Mouse (Mus musculus) urinary bladder, postnatal 10 days (tissue): ENCODE measurements around the gene Mex3d.
A peak's percentile ranks its signal among the peaks of the same experiment; 100 is the strongest.

ENCODE experiments used
- DNase-seq: peaks from one replicate; pipeline ENCODE4 v3.0.0; 2022; ENCODE audit warnings: low spot score

The Mex3d gene

DNA sequence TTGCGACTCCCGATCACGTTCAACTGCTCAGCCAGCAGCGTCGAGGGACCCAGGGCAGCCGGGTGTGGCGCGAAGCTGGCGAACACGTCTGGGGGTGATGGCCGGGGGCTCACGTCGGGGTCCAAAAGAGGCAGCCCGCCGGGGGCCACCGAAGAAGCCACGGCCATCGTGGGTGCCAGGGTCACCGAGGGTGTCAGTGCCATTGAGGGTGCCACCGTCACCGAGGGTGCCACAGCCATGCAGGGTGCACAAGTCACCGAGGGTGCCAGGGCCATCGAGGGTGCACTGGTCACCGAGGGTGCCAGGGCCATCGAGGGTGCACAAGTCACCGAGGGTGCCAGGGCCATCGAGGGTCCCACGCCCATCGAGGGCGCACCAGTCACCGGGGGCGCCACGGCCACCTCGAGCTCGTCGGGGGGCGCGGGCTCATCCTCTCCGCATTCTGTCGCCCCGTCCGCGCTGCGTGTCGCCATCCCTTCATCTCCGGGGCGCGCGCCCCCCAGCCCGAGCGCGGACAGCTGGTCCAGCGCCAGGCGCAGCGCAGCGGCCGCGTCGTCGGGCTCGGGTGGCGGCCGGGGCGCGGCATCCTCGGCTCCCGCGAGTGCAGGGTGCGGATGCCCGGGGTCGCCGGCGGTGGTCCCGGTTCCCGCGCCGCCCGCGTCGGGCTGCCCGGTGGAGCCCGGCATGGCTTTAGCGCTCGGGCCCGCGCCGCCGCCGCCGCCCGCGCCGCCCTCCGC is 556 bp downstream of the Mex3d start:
- DNase-seq = no peak

DNA sequence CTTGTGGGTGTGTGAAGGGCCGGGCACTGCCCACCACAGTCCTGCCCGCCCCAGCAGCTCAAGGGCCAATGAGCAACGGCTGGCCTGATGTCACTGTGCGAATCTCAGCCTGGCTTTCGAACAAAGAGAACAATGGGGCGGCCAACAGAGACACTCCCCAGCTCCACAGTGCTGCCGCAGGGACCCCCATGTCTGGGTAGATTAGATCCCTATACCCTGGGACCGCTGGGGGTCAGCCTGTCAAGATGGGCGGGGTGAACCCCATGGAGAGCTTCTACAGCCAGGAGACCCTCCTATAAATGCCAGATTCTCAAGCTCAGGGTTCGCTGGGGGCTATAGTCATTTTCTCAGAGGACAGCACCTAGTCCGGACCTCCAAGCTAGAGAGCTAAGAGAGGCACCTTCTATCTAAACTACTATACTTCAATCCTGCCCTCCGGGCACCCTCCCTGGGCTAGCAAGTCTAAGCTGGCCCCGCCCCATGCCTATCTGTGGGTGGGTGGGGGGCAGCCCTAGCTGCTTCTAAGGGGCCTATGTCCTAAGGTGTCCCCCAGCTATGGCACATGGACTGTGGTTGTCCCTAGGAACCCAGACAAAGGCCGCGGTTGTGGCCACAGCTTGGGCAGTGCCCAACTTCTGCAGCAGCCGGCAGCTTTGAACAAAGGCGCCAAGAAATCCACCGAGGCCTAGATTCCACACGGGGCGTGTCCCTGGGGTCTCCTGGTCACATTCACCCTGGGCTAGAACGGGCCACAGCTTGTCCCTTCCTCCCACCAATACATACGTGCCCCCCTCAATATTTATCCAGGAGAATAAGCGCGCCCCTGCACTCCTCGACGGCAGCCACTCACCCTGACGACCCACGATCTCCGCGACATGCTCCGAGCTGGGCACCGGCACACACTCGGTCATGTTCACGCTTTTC is 1.4 kb downstream of the Mex3d start:
- no peak for DNase-seq

DNA sequence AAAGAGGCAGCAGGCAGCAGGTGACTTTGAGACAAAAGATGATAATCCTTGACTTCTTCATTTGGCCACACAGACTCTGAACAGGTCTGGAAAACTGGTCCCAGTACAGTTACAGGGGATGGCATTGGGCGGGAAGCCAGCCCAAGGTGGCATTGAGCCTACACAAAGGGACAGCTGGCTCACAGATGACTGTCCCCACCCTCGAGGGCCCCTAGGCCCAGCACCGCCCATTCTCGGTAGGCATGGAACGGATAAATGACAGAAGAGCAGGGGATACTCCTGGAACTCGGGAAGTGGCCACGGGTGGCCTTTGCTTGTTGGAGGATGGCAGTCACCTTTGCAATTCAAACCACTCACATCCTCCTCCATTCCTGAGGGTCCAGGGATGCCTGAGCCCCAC is 2.1 kb downstream of the Mex3d start:
- no peak for DNase-seq

DNA sequence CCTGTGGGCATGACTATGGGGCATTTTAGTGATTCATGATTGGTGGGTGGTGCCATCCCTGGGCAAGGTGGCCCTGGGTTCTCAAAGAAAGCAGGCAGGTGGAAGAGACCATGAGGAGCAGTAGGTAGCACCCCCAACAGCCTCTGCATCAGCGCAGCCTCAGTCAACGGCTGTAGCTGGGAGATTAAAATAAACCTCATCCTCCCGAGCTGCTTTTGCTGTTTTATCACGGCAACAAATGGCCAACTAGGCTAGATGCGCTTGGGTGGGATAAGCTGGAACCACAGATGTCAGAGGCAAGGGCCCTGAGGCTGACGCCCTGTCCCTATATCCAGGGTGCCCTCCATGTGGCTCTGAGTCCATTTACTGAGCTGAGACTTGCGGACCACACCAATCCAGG is 2.8 kb downstream of the Mex3d start:
- DNase-seq = no peak

DNA sequence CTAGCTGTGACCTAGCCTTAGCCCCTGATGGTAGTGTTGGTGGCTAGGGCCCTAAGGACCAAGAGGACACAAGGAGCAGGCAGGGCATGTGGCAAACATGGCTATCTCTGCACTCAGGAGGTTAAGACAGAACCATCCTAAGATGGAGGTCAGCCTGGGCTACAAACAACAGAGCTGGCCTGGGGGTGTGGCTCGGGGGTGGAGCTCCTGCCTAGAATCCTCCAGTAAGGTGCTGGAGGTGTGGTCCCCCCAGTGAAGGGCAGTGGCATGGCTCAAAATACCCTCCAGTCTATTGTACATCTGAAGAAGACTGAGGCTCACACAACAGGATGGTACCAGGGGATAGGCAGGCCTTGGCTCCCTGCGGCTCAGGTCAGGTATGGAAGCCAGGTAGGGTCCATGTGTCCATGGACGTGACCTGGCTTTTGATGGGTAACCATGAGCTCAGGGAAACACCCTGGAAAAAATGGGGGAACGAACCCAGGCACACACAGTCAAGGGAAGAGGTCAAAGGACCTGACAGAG is 3.3 kb downstream of the Mex3d start:
- no peak for DNase-seq

DNA sequence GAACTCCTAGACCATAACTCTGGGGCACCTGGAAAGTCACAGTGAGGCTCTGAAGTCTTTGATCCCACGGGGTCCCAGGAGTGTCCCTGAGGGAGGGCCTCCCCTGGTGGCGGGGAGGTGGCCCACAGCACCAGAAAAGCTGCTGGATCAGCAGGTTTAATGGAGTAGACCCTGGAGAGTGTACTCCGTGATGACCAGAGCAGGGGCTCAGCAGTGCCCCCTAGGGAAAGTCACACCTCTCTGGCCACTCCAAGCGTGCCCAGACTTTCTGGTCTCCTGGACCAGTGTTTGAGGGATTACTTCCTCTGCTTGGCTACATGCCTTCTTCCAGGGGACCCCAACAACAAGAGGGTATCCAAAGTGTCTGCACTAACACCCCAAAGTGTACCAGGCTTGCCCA is 4.0 kb downstream of the Mex3d start:
- no peak for DNase-seq

DNA sequence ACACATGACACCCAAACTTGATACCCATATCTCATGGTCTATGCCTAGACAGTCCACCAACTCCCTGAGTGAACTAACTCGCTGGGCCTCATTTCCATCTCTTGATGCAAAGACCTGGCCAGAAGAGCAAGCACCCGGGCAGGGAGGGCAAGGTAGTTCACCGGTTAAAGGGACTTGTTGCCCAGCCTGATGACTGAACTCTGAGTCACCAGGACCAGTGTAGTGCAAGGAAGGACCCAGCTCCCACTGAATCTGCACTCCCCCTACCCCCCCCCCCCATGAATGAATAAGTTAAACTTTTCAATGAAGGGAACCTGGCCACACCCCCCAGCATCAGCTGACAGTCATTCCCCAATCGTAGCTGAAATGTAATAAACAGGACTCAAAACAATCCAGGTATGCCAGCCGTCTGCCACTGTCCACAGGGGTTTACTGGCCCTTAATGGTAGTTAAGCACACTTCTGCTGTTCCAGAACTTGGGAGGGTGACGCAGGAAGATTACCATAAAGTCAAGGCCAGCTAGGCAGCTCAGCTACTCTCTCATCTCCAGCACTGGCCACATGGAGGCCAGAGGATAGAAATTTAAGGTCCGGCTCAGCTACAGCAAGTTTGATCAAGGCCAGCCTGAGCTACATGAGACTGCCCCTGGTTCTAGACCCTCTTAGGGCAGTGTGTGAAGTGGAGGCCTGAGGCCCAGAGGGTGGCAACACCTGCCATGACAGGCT is 4.7 kb downstream of the Mex3d start:
- no peak for DNase-seq

DNA sequence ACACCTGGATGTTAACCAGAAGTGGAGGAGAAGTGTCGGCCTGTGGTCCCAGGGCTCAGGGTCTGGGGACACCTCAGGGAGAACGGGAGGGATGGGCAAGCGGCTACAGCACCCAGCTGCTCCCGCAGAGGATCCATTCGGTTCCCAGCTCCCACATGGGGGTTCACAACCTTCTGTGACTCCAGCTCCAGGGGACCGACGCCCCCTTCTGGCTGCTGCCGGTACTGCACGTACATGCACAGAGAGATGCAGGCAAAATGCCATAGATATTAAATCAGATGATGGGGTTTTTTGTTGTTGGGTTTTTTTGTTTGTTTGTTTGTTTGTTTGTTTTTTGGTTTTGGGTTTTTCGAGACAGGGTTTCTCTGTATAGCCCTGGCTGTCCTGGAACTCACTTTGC is 9.7 kb downstream of the Mex3d start:
- DNase-seq = no peak

DNA sequence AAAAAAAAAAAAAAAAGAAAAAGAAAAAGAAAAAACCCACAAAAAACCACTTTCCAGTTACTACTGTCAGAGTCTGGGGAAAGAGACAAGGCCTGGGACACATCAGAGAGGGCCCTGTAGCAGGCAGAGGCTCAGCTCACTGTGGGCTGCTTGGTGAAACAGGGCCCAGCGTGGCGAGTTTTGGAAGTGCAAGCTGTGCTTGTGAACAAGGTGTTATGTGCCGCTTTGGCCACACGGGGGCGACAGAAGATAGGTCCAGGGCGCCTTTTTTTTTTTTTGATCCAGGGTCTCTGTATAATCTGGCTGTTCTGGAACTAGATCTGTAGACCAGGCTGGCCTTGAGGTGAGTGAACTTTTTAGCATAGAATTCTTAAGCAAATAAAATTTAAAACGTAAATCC is 11.3 kb downstream of the Mex3d start:
- peak; percentile 85 for DNase-seq

DNA sequence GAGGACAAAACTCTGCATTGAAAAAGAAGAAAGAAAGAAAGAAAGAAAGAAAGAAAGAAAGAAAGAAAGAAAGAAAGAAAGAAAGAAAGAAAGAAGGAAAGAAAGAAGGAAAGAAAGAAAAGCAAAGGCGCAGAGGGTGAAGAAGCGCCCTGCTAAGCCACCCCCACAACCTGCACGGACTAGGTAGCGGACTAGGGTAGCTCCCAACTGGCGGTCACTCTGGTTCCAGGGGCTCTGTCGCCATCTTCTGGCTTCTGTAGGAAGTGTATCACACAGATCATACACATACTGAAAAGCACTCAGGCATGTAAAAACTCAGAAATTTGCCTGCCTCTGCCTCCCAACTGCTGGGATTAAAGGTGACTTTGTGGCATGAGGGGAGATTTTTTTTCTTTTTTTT is 13.4 kb downstream of the Mex3d start:
- no peak for DNase-seq

DNA sequence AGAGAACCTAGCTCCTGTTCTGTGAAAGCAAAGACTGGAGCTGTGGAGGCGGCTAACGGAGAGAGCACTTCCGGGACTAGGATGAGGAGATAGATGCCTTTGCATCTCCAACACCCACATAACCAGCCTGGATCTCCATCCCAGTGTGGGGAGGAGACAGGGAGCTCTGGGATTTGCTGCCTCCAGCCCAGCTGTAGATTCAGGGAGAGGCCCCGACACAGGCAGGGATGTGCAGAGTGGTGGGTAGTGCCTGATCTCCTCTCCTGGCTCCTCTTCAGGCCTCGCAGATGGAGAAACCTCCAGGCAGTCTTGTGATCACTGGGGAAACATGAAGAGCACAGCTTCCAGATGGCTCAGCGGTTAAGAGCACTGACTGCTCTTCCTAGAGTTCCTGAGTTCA is 14.8 kb downstream of the Mex3d start:
- DNase-seq = no peak

DNA sequence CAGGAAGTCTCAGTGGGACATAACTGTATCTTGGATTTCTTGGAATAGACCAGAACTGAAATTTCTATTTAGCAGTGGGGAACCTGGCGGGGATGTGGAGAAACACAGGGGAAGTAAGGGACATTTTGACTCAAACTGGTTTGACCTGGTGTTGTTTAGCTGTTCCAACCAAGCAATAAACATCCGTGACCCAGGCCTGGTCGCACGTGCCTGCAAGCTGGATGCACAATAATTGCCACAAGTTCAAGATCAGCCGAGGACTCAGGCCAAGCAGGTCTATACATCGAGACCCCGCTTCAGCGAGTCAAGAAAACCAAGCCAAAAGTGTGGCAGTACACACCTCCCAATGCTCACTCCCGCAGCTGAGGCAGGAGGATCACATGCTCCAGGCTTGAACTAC is 15.5 kb downstream of the Mex3d start:
- no peak for DNase-seq

DNA sequence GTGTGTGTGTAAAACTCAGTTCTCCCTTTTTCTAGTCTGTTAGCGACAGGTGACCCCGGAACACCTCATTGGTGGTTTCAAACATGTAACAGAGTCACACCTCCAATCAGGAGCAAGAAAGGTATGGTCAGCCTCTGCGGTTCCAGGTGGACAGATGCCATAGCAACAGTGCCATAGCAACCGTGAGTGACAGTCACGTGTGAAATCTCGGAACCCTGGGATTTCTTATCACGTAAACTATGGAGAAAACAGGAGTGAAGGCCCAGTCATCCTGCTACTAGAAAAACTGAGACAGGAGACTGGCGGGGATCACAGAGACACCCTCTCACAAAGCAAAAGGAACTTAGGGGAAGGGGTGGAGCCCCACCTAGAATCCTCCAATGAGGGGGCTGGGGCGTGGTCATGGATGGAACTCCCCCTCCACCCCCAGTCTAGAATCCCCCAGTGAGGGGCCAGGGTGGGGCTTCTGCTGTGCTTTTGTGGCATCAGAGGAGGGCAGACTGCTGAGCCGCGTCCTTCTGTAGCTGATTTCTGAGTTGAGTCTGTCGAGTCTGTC is 16.0 kb downstream of the Mex3d start:
- DNase-seq = no peak

DNA sequence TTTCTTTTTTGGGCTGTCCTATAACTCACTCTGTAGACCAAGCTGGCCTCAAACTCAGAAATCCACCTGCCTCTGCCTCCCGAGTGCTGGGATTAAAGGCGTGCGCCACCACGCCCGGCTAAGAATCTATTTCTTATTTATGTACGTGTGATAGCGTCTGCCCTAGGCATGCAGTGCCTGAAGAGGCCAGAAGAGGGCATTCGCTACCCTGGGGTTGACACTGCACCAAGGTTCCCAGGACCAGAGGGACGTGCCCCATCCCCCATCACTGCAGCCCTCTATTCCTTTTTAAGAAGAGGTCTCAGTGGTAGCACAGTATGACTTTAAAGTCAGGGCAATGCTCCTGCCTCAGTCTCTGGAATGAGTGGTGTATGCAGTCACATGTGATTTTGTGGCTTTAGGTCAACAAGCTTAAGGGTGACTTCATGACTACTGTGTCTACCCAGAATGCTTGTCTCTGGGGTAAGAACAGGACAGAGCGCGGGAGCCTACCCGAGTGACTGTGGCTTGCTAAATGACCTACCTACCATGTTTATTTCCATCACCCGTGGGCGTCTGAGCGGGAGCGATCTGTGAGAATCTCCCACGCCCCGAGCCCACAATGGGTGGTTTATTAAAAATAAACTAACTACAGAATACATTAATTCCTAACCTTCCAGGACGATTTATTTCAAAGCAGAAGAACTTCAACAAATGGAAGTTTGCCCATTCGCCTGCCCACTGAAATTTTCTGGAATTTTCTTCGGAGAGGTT is 17.3 kb downstream of the Mex3d start:
- DNase-seq = no peak

DNA sequence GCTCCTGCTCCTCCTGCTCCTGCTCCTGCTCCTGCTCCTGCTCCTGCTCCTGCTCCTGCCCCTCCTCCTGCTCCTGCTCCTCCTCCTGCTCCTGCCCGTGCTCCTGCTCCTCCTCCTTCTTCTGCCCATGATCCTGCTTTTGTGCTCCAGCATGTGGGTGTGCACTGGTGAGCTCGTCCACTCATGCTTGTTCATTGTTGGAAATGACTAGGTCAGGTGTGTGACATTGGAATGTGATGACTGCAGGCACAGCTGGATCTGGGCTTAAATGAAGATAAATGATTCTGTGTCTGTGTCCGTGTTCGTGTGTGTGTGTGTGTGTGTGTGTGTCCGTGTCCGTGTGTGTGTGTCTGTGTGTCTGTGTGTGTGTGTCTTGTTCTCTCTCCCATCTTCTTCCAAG is 19.1 kb downstream of the Mex3d start:
- DNase-seq = no peak

DNA sequence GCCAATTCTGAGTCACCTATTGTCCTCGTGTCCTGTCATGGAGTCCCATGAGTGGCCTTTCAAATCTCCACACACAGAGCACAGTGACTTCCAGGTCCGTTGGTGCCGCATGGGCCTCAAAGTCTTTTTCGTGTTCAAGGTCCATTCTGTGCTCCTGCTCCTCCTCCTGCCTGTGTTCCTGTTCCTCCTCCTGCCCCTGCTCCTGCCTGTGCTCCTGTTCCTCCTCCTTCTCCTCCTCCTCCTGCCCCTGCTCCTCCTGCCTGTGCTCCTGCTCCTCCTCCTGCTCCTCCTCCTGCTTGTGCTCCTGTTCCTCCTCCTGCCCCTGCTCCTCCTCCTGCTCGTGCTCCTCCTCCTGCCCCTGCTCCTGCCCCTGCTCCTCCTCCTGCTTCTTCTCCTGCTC is 19.5 kb downstream of the Mex3d start:
- DNase-seq = no peak

DNA sequence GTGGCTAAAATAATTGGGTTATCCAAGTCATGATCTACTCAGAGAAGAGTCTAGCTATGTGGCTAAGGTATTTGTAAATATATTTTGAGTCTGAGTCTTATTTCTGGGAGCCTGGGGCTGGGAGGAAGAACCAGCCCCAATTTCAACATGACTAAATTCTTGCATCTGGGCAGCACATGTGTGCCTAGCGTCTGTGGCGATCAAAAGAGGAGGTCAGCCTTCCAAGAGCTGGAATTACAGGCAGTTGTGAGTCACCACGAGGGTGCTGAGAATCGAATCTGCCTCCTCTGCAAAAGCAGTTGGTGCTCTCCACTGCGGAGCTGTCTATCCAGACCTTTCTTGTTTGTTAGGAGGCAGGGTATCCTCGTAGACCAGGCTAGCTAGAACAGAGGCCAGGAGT is 21.7 kb downstream of the Mex3d start:
- no peak for DNase-seq

DNA sequence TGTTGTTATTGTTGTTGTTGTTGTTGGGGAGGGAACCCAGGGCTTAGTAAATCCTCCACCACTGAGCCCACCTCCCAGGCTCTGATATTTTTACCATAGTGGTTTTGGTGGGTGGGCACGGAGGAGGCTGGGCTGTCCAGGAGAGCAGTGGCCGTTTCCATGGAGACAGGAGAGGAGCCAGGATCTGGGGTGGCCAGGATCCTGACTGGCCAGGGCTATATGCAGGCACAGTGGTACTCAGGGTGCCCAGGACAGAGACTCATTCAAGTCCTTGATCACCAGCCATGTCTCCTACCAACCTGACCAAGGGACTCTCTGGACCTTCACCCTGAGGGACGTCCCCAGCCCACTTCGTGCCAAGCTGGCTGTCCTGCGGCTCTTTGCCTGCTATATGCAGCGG is 23.7 kb downstream of the Mex3d start:
- no peak for DNase-seq

DNA sequence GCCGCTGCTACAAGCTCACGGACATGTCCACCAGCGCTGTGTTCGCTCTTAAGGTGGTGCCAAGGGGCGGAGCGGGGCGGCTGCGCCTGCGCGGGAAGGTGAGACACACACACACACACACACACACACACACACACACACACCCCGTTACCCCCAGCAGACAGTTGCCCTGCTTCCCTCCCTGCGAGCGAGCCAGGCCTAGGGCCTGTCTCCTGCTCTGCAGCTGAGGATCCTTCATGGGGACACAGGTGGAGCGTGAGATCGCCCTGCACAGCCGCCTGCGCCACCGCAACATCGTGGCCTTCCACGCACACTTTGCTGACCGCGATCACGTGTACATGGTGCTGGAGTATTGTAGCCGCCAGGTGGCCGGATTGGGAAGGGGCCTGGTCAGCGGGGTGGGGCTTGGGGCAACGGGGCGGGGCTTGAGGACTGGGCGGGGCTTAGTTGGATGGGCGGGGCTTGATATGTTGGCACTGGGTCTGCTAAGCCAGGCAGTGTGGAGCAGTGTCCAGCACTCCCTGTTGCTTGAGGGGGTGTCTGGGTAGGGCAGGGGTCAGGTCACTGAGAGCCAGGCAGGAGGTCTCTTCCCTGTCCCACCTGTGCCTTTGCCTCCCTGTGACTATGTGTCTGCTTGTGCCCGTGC is 29.3 kb downstream of the Mex3d start:
- no peak for DNase-seq

DNA sequence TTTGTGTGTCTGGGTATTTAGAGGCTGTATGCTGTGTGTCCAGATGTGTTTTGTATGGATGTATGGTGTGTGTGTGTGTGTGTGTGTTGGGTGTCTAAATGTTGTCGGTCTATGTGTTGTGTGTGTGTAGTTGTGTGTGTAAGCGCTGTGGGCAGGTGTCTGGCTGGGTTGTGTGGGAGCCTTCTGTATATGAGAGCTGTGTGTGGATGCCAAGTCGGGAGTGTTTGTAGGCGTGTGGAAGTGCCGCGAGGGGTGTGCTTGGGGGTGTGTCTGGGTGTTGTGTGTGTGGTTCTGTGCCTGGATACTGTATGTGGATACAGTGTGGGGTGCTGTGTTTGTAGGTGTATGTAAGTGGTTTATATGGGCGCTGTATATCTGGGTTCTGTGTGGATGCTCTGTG is 30.1 kb downstream of the Mex3d start:
- no peak for DNase-seq

DNA sequence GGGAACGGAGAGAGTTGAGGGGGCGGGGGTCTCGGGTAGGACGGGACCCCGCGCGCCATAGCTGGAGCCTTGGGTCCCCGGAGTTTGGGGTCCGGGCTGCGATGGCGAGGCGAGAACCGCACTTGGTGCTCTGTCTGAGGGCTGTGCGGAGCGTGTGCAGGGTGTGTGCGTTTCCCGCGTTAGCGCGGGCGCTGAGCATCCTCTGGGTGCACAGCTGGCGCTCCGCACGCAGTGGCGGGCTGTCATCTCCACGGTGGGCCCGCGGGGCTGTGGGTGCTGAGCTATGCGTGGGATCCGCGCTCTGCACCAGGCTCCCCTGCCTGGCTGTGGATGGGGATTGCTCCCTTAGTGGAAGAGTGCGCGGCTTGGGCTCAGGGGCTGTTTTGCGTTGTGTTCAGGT is 30.7 kb downstream of the Mex3d start:
- no peak for DNase-seq
